Mouse (Mus musculus): ENCODE data around the gene Rora.
A peak's percentile ranks its signal among the peaks of the same experiment; 100 is the strongest.

Rora gene

GRCm38 (mm10) chr9:69259382-69259781 lies 605.8 kb downstream of the Rora start:
- no peak for DNase-seq

GRCm38 (mm10) chr9:69265151-69265550 lies 611.6 kb downstream of the Rora start:
- DNase-seq = no peak

- no peak for DNase-seq
Measured at GRCm38 (mm10) chr9:69270374-69270773, 616.8 kb downstream of the Rora start.

GRCm38 (mm10) chr9:69270931-69271330 lies 617.3 kb downstream of the Rora start:
- no peak for DNase-seq

GRCm38 (mm10) chr9:69272884-69273283 lies 619.3 kb downstream of the Rora start:
- no peak for DNase-seq

GRCm38 (mm10) chr9:69274766-69275485 lies 621.3 kb downstream of the Rora start:
- no peak for DNase-seq

GRCm38 (mm10) chr9:69277256-69277655 lies 623.7 kb downstream of the Rora start:
- DNase-seq = no peak

GRCm38 (mm10) chr9:69285011-69285410 lies 631.4 kb downstream of the Rora start:
- no peak for DNase-seq

- DNase-seq = no peak
Measured at GRCm38 (mm10) chr9:69288113-69288512, 634.5 kb downstream of the Rora start.

GRCm38 (mm10) chr9:69288586-69288985 lies 635.0 kb downstream of the Rora start:
- no peak for DNase-seq

- DNase-seq = peak; percentile 87
Measured at GRCm38 (mm10) chr9:69289056-69290017, 635.8 kb downstream of the Rora start.

GRCm38 (mm10) chr9:69290018-69290880 lies 636.7 kb downstream of the Rora start:
- peak; percentile 63 for DNase-seq

GRCm38 (mm10) chr9:69290881-69291450 lies 637.4 kb downstream of the Rora start:
- DNase-seq = peak; percentile 56

- no peak for DNase-seq
Measured at GRCm38 (mm10) chr9:69291451-69291850, 637.9 kb downstream of the Rora start.

- DNase-seq = no peak
Measured at GRCm38 (mm10) chr9:69292353-69292752, 638.8 kb downstream of the Rora start.

- DNase-seq = no peak
Measured at GRCm38 (mm10) chr9:69292776-69293687, 639.4 kb downstream of the Rora start.

GRCm38 (mm10) chr9:69293688-69294074 lies 640.1 kb downstream of the Rora start:
- no peak for DNase-seq

GRCm38 (mm10) chr9:69294426-69294825 lies 640.8 kb downstream of the Rora start:
- DNase-seq = no peak

- DNase-seq = no peak
Measured at GRCm38 (mm10) chr9:69294856-69295255, 641.3 kb downstream of the Rora start.

GRCm38 (mm10) chr9:69295826-69296225 lies 642.2 kb downstream of the Rora start:
- DNase-seq = no peak

- DNase-seq = peak; percentile 67
Measured at GRCm38 (mm10) chr9:69296418-69296817, 642.8 kb downstream of the Rora start.

All from thymus, postnatal 4 days (tissue).